Mouse (Mus musculus) adrenal gland, postnatal 10 days (tissue): Measurements from ENCODE around the gene Zkscan7. TPM values are rescaled to one million over a fixed set of nuclear protein-coding genes. Genes with fewer than 3 reads are reported as not detected.
"Not testable (repeated sequence)": the region's sequence is repeated elsewhere in the genome, so short reads cannot be mapped to it uniquely, and the experiment has no call there.

ENCODE experiments used
- DNase-seq: peaks from one replicate; pipeline ENCODE4 v3.0.0; 2021; ENCODE audit warnings: mixed read lengths
- long read RNA-seq, 2 experiments: library from polyadenylated mRNA; stranded (forward); transcript quantifications; one replicate each; pipeline ENCODE4 v2.0.0; 2021
- total RNA-seq, 2 experiments: library from RNA; stranded (reverse); gene quantifications; 2 replicates each; pipeline ENCODE4 v1.2.3; 2021

Gene Zkscan7
- 10 to 100 TPM in 1 of 2 experiments, 1 to 10 TPM in 1; 8.5 to 12.5 TPM for total RNA-seq
- long read RNA-seq, experiment 1, partial matches to known transcripts, result 1 of 6 reads
- long read RNA-seq, experiment 1, other reads (novel, unspliced or antisense), result 5 of 6 reads
- long read RNA-seq, experiment 2, partial matches to known transcripts, result 1 of 2 reads
- long read RNA-seq, experiment 2, other reads (novel, unspliced or antisense), result 1 of 2 reads

DNA sequence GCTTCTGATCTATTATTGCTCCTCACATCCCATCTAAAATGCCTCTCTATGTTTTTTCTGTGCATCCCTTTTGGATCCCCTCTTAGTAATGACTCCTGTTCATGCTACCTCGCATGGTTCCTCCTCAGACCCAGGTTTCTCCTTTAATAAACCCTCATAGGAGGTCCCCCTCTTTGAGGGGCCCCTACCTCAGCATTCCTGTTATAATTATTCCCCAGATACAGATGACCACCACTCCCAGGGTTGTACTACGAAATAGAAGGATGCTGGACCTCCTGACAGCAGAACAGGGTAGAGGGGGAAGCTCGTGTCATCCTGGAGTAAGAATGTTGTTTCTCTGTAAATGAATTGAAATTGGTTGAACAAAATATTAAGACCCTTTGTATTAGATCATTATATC is at the start of gene Zkscan7:
TSS of gene Zkscan7 (plus strand) at position 301 of the 400 bp plus-strand sequence.
- no peak for DNase-seq

DNA sequence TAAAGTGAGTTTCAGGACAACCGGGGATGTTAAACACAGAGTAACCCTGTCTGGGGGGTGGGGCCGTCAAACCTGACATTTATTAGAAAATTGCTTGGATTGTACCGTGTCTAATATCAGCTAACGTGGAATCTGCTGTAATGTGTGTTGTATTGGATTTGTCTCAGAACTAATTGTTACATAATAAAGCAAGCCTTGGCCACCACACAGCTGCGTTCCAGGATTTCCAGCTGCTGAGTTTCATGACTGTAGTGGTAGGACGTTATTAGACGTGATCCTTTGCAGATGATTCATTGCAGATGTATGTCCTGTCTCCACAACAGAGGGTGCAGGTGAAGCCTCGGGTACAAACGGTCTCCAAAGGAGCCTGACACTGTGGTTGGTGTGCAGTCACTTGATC is 49.4 kb upstream of the Zkscan7 start:
- no peak for DNase-seq

DNA sequence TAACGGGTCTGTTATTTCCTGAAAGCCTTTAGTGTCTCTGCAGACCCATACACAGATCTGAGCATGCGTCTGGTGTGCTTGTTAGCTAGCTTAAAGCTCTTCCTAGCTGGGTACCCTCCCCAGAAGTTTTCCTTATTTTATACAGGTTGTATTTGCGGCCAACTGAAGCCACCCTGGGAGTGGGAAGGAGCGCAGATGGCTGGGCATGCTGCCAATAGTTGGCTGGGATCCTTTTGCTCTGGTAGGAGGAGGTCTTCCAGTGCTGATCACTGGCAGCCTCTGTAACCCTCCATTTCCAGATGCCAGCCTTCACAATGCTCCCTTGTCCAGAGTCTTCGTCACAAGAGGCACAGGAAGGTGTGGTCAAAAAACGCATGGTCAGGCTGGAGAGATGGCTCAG is 48.7 kb upstream of the Zkscan7 start:
- DNase-seq, result peak; percentile 73

DNA sequence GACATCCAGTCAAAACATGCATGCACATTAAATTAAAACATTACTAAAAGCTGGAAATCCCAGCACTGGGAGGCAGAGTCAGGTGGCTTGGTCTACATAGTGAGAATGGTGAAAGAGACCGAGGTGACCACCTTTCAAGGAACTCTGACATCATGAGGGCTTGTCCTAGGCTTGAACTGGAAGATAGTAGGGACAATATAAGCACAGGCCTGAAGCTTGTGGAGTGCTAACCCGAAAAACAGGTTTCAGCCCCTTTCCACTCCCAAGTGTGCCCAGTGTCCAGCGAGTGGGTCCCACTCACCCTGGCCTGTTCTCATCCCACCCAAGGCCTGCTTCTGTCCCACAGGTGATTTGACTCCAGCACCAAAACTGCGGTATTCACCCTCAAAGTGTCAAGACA is 48.3 kb upstream of the Zkscan7 start:
- DNase-seq, result no peak

GRCm38 (mm10) chr9:122837680-122838079 is 47.8 kb upstream of the Zkscan7 start:
- peak; percentile 64 for DNase-seq

- DNase-seq, result no peak
These were observed 41.7 kb upstream of the Zkscan7 start, which contains the start of gene Gm35549 for GRCm38 (mm10) chr9:122843760-122844159. Gene Gm35549, minus strand, starts transcription at chr9:122844035.

- DNase-seq, result no peak
These were observed 39.9 kb upstream of the Zkscan7 start for GRCm38 (mm10) chr9:122845621-122846020.

- no peak for DNase-seq
These were observed 39.3 kb upstream of the Zkscan7 start for GRCm38 (mm10) chr9:122846156-122846555.

DNA sequence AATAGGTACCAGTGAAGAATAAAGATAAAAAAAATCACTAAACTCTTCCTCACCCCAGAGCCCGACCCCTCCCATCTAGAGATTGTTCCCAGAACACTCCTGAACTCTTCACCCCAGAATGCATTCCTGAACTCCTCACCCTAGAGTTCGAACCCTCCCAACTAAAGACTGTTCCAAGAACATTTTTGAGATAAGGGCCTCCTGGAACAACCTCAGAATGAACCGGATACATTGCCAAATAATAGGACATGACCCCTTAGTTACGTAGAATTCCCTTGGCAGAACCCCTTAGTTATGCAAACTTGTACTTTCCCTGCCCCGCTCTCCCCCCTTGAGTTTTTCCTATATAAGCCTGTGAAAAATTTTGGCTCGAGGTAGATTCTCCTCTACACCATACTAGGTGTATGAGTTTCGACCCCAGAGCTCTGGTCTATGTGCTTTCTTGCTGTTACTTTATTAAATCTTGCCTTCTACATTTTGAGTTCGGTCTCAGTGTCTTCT is 37.6 kb upstream of the Zkscan7 start:
- not testable (repeated sequence) for DNase-seq

DNA sequence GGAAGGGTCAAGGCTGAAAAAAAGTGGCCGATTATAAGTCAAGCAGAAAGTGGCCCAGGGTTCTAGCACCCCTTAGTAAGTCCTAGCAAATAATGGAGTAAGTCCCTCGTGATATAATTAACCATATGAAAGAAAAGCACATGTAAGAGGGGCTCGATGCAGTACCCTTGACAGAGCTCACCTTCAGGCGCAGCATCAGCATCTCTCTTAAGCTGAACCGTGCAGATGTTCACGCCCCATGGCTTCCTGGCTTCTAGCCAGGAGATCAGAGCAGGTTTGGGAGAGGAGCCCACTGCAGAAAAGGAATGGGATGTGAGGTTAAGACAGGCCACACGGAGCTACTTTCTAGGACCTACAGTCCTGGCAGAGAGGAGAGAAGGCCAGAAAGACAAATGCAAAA is 31.0 kb upstream of the Zkscan7 start:
- no peak for DNase-seq

- not testable (repeated sequence) for DNase-seq
These were observed 30.3 kb upstream of the Zkscan7 start for GRCm38 (mm10) chr9:122855141-122855540.

GRCm38 (mm10) chr9:122855617-122856016 is 29.9 kb upstream of the Zkscan7 start:
- no peak for DNase-seq

GRCm38 (mm10) chr9:122856716-122857115 is 28.8 kb upstream of the Zkscan7 start:
- DNase-seq, result no peak

GRCm38 (mm10) chr9:122860752-122861151 is 24.7 kb upstream of the Zkscan7 start:
- DNase-seq, result no peak

GRCm38 (mm10) chr9:122863731-122864130 is 21.8 kb upstream of the Zkscan7 start:
- no peak for DNase-seq

- DNase-seq, result no peak
These were observed 20.6 kb upstream of the Zkscan7 start for GRCm38 (mm10) chr9:122864848-122865247.

DNA sequence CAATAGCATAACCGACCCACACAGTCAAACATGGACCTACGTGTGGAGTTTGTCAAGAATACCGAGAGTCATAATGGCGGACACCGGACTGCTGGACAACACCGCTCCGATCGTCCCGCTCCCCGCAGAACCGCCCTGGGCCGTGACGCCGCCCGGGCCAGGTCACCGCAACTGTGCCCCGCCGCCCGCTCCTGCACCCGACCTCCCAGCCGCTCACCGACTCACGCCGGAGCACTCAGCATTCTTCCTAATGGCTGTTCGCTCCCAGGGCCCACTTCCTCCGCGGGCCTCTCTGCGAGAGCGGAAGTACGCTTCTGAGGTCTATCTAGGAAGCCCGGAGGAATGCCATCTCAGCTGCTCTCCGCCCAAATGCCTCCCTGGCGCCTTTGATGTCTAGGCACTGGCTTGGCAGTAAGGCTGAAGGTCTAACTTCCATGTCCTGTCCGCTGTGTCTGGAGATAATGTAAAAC is 19.8 kb upstream of the Zkscan7 start, which contains the start of gene Zfp445:
TSS of gene Zfp445 (minus strand) at position 310 of the 470 bp plus-strand sequence.
- DNase-seq, result peak; percentile 87

DNA sequence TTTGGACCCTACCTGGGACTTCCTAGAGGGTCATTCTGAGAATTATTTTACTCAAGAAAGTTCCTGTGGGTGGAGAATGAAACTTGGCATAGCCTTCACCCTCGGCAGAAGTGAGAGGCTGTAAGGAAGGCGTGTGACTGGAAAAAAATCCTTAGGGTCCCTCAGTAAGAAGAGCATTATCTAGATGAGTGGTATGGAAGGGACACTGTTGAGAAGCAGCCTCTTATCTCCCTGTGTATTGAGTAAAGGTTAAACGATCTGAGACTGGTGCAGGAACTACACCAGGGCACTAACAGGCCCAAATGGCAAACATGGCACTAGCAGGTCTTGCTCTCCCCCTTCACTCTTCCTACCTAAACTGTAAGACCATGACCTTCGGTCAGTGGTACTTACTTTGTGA is 19.3 kb upstream of the Zkscan7 start:
- DNase-seq, result no peak

DNA sequence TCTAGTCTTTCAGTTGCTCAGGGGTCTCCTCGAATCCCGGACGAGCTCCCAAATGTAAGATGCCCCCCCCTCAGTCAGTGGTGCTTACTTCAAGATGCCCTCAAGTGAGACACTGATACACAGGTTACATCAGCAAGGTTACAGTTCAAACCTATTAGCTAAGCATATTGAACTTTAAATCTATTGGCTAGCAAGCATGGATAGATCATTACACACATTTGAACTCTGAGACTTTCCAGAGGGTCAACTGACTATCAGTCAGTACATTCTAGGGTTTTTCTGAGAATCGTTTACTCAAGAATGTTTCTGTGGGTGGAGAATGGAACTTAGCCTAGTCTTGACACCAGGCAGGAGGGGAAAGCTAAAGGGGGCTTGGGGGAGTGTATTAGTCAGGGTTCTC is 12.9 kb upstream of the Zkscan7 start:
- no peak for DNase-seq

GRCm38 (mm10) chr9:122874653-122875052 is 10.8 kb upstream of the Zkscan7 start:
- DNase-seq, result no peak

DNA sequence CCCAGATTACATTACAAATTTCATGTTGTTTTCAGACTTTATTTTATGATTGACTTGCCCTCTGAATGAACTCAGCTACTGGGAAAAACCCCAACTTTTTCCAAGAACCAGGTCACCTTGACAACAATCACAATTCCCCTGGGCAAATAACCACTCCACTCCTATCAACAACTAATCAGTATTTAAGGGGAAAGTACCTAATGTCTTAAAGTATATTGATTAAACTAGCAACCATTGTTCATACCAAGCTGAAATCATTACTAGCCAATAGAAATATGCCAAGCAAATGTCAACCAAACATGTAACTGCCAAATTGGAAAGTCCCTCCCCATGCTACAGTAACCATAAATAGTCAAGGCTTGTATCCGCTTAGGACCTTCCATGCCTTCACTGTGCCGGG is 10.3 kb upstream of the Zkscan7 start:
- DNase-seq, result no peak

- DNase-seq, result peak; percentile 72
These were observed 1.1 kb downstream of the Zkscan7 start for GRCm38 (mm10) chr9:122886372-122887179.

- no peak for DNase-seq
These were observed 15.6 kb downstream of the Zkscan7 start for GRCm38 (mm10) chr9:122901047-122901446.
